Mouse (Mus musculus): Measurements from ENCODE around the gene Phldb1. TPM values are rescaled to one million over a fixed set of nuclear protein-coding genes. Genes with fewer than 3 reads are reported as not detected.
"Not testable (repeated sequence)": the region's sequence is repeated elsewhere in the genome, so short reads cannot be mapped to it uniquely, and the experiment has no call there.

The Phldb1 gene
- polyA plus RNA-seq, 1 experiment from 2014 or later: 36.3 TPM

DNA sequence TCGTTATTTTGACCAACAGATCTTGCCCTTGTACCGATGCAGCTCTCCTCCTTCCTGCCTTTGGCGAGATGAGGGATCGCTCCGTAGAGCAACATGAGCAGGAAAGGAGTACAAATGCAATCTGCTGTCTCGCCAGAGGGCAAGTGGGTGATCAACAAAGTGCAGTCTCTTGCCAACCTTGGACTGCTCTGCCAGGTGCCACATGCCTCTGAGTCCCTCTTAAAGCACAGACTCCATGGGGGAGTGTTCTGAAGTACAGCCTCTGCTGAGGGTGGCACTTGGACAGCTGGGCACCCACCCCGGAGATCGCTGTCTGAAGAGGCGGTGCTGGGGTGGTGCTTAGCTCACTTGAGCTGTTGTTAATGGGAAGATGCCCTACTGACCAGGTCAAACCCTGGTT is 96.3 kb downstream of the Phldb1 start:
- 97% methylated on average over 9 of the region's 9 CpGs for WGBS
- H3K27ac ChIP-seq (ENCODE audit: low read depth, low read length); DNase-seq (ENCODE audit: low spot score); H3K9me3 ChIP-seq (ENCODE audit: control insufficient read depth, low read length); H3K4me1 ChIP-seq (replicated peaks; ENCODE audit: control insufficient read depth, insufficient read depth, low read length); H3K4me2 ChIP-seq (replicated peaks; ENCODE audit: low read depth, low read length); ATAC-seq (ENCODE audit: low FRiP score); H3K4me3 ChIP-seq (ENCODE audit: low read depth, low read length); H3K27me3 ChIP-seq (ENCODE audit: control insufficient read depth, insufficient read depth, low read length); H3K9ac ChIP-seq (ENCODE audit: low read depth, low read length): not testable (repeated sequence)
- H3K36me3 ChIP-seq (ENCODE audit: control insufficient read depth, insufficient read depth, low read length): peaks cover 19% of the 10 kb centered on the region; the same call in 1 of the 2 replicates

DNA sequence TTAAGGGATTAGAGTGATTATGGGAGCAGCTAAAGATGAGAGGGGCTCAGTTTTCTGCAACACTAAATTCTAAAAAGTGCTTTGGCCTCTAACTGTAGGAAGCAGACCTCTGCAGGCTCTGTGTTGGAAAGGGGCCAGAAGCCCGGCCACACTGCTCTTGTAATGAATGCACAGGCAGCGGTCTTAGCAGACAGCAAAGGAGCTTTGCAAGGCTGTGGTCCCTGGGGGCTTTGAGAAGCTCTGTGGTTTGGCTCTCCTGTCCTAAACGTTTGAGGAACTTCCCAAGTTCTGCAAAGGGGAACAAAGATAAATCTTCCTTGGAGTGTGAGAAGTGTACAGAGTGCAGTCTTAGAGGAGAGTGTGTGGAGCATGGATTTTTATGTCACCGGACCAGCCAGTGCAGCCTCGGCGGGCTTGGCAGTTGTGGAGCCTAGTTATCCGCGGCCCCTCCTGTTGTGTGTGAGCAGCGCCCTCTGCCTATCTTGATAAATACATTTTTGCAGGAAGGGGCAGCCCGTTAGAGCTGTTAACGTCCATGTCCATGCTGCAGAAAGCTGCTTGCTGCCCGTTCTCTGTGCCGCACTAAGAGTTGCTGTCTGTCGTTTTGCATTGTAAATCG is 97.3 kb downstream of the Phldb1 start:
- no peak overlapping the region for H3K27ac ChIP-seq (ENCODE audit: low read depth, low read length)
- H3K9ac ChIP-seq (ENCODE audit: low read depth, low read length): no peak overlapping the region
- H3K27me3 ChIP-seq (ENCODE audit: control insufficient read depth, insufficient read depth, low read length): no peaks in the 10 kb centered on the region
- H3K4me1 ChIP-seq (replicated peaks; ENCODE audit: control insufficient read depth, insufficient read depth, low read length): no peaks in the 10 kb centered on the region
- peaks cover 19% of the 10 kb centered on the region; the same call in 1 of the 2 replicates for H3K36me3 ChIP-seq (ENCODE audit: control insufficient read depth, insufficient read depth, low read length)
- WGBS: 87% methylated on average over 15 of the region's 15 CpGs
- H3K9me3 ChIP-seq (ENCODE audit: control insufficient read depth, low read length): no peaks in the 10 kb centered on the region
- DNase-seq (ENCODE audit: low spot score): no peak
- no peak for ATAC-seq (ENCODE audit: low FRiP score)
- no peak overlapping the region for H3K4me3 ChIP-seq (ENCODE audit: low read depth, low read length)
- H3K4me2 ChIP-seq (replicated peaks; ENCODE audit: low read depth, low read length): no peak overlapping the region

Other genes with a start within 250 kb of the Phldb1 start
- 0.11 and 0.48 TPM in 2 replicates for gene Cxcr5, start 173.3 kb downstream of the Phldb1 start, polyA plus RNA-seq (2014; fragmentation: Nextera tagmentation; extraction: Ambion mirVana)
- gene Ddx6, start 130.3 kb downstream of the Phldb1 start, polyA plus RNA-seq (2014; fragmentation: Nextera tagmentation; extraction: Ambion mirVana): 16.0 and 32.7 TPM in 2 replicates
- not detected in 2 replicates for gene Treh, start 62.0 kb downstream of the Phldb1 start, polyA plus RNA-seq (2014; fragmentation: Nextera tagmentation; extraction: Ambion mirVana)
- gene Arcn1, start 32.6 kb upstream of the Phldb1 start, polyA plus RNA-seq (2014; fragmentation: Nextera tagmentation; extraction: Ambion mirVana): 198 and 204 TPM in 2 replicates
- 142 and 154 TPM in 2 replicates for gene Ift46, start 32.7 kb upstream of the Phldb1 start, polyA plus RNA-seq (2014; fragmentation: Nextera tagmentation; extraction: Ambion mirVana)
- 2.5 and 3.6 TPM in 2 replicates for gene Tmem25, start 64.1 kb upstream of the Phldb1 start, polyA plus RNA-seq (2014; fragmentation: Nextera tagmentation; extraction: Ambion mirVana)
- not detected in 2 replicates for gene Ttc36, start 67.9 kb upstream of the Phldb1 start, polyA plus RNA-seq (2014; fragmentation: Nextera tagmentation; extraction: Ambion mirVana)
- 17.3 and 26.2 TPM in 2 replicates for gene Kmt2a, start 146.1 kb upstream of the Phldb1 start, polyA plus RNA-seq (2014; fragmentation: Nextera tagmentation; extraction: Ambion mirVana)
- 592 and 606 TPM in 2 replicates for gene Atp5l, start 185.5 kb upstream of the Phldb1 start, polyA plus RNA-seq (2014; fragmentation: Nextera tagmentation; extraction: Ambion mirVana)
- gene Ube4a, start 230.4 kb upstream of the Phldb1 start, polyA plus RNA-seq (2014; fragmentation: Nextera tagmentation; extraction: Ambion mirVana): 36.4 and 47.3 TPM in 2 replicates
- not detected in 2 replicates for gene Cd3g, start 245.2 kb upstream of the Phldb1 start, polyA plus RNA-seq (2014; fragmentation: Nextera tagmentation; extraction: Ambion mirVana)
- not detected in 2 replicates for gene Cd3d, start 246.6 kb upstream of the Phldb1 start, polyA plus RNA-seq (2014; fragmentation: Nextera tagmentation; extraction: Ambion mirVana)

Measured in hindbrain, embryonic 11.5 days (tissue).